Mouse (Mus musculus) mouse embryonic stem cell (cell line): ENCODE measurements around the gene Acox1.

Experiments
- in situ Hi-C, 2 experiments: fragments of 300-500 bp; cut with MboI; formaldehyde crosslinking; loops; 1 replicate in 1 of 2; 3 replicates in 1 of 2; pipeline ENCODE4 v1.14.3; 2019 to 2020; ENCODE audit warnings: low sequenced_read_pairs in 2 of 2, low pct_unique_long_range_greater_than_20kb in 1 of 2, mixed read lengths in 1 of 2; ENCODE audit not compliant: unreplicated experiment in 1 of 2

Gene Acox1

GRCm38 (mm10) chr11:116178411-116179121 is 20.3 kb downstream of the Acox1 start:
- in situ Hi-C loops = no loop called here

GRCm38 (mm10) chr11:116176010-116176409 is 22.8 kb downstream of the Acox1 start:
- in situ Hi-C loops = no loop called here

GRCm38 (mm10) chr11:116174775-116175448 is 23.9 kb downstream of the Acox1 start:
- in situ Hi-C loops = no loop called here

- in situ Hi-C loops = no loop called here
Measured at GRCm38 (mm10) chr11:116171959-116172358, 26.9 kb downstream of the Acox1 start.

GRCm38 (mm10) chr11:116170003-116170800 is 28.6 kb downstream of the Acox1 start:
- in situ Hi-C loops = no loop called here

- in situ Hi-C loops = no loop called here
Measured at GRCm38 (mm10) chr11:116169214-116169613, 29.6 kb downstream of the Acox1 start.

GRCm38 (mm10) chr11:116167884-116168439 is 30.9 kb downstream of the Acox1 start, which contains the start of gene Fbf1:
TSS of gene Fbf1 (minus strand) at chr11:116168166.
- in situ Hi-C loops = no loop called here

GRCm38 (mm10) chr11:116167232-116167631 is 31.6 kb downstream of the Acox1 start:
- in situ Hi-C loops = no loop called here

- in situ Hi-C loops = no loop called here
Measured at GRCm38 (mm10) chr11:116163002-116163401, 35.8 kb downstream of the Acox1 start.

- in situ Hi-C loops = no loop called here
Measured at GRCm38 (mm10) chr11:116162146-116162545, 36.7 kb downstream of the Acox1 start.

- in situ Hi-C loops = no loop called here
Measured at GRCm38 (mm10) chr11:116161312-116161711, 37.5 kb downstream of the Acox1 start.

GRCm38 (mm10) chr11:116150960-116151359 is 47.9 kb downstream of the Acox1 start:
- in situ Hi-C loops = no loop called here

GRCm38 (mm10) chr11:116149341-116149740 is 49.5 kb downstream of the Acox1 start:
- in situ Hi-C loops = no loop called here

GRCm38 (mm10) chr11:116148761-116149221 is 50.1 kb downstream of the Acox1 start:
- in situ Hi-C loops = no loop called here

- in situ Hi-C loops = no loop called here
Measured at GRCm38 (mm10) chr11:116146294-116146985, 52.4 kb downstream of the Acox1 start.

GRCm38 (mm10) chr11:116145481-116146293 is 53.2 kb downstream of the Acox1 start:
- in situ Hi-C loops = no loop called here

GRCm38 (mm10) chr11:116143468-116143867 is 55.4 kb downstream of the Acox1 start:
- in situ Hi-C loops = no loop called here
